Mouse (Mus musculus): ENCODE measurements around the gene Slc22a23. TPM values are rescaled to one million over a fixed set of nuclear protein-coding genes. Genes with fewer than 3 reads are reported as not detected.
"Not testable (repeated sequence)": the region's sequence is repeated elsewhere in the genome, so short reads cannot be mapped to it uniquely, and the experiment has no call there.

Slc22a23 gene
- 0.19 to 0.97 TPM in 2 of 3 replicates, not detected in the other for total RNA-seq (2017)

GRCm38 (mm10) chr13:34345128-34346085 is at the start of gene Slc22a23:
TSS of gene Slc22a23 (minus strand) at chr13:34345182.
- no peak for ATAC-seq (replicated peaks; ENCODE audit: insufficient number of reproducible peaks, low FRiP score, low TSS enrichment, poor library complexity, severe bottlenecking)

GRCm38 (mm10) chr13:34394305-34394704 is 49.3 kb upstream of the Slc22a23 start:
- ATAC-seq (replicated peaks; ENCODE audit: insufficient number of reproducible peaks, low FRiP score, low TSS enrichment, poor library complexity, severe bottlenecking) = not testable (repeated sequence)

DNA sequence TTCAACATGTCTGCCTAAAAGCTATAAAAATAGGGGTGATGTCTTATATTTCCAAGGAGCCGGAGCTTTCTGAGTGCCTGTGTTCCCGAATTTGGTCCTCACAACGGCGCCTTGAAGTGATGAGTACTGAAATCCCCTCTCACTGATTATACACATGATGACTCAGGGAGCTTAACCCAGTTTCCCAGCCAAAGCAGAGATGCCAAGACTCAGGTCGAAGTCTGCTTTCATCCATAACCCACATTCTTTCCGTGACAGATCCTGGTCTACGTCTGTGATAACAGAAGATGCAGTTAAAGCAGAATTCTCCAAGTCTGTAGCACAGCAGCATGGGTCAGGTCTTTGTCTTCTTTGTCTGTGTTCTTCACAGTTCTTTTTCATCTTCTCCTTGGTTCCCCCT is 47.4 kb upstream of the Slc22a23 start:
- no peak for ATAC-seq (replicated peaks; ENCODE audit: insufficient number of reproducible peaks, low FRiP score, low TSS enrichment, poor library complexity, severe bottlenecking)

- ATAC-seq (replicated peaks; ENCODE audit: insufficient number of reproducible peaks, low FRiP score, low TSS enrichment, poor library complexity, severe bottlenecking) = no peak
These were observed 43.2 kb upstream of the Slc22a23 start for GRCm38 (mm10) chr13:34388219-34388618.

- ATAC-seq (replicated peaks; ENCODE audit: insufficient number of reproducible peaks, low FRiP score, low TSS enrichment, poor library complexity, severe bottlenecking) = no peak
These were observed 38.4 kb upstream of the Slc22a23 start for GRCm38 (mm10) chr13:34383416-34383815.

DNA sequence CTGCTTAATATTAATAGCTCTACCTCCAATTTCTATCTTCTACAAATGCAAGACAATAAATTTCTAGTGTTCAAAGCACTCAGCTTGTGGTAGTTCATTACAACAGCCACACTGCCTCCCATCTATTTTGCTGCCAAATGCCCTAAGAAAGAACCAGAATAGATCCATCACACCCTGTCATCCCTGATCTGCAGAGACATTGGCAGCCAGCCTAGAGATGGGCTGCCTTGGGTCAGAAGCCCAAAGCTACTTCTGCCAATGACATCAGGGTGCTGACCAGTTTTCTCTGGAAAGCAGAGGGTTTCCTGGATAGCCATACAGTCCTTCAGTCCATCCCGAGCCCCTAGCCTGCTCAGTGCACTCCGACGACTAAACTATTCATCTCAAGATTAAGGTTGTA is 33.9 kb upstream of the Slc22a23 start:
- ATAC-seq (replicated peaks; ENCODE audit: insufficient number of reproducible peaks, low FRiP score, low TSS enrichment, poor library complexity, severe bottlenecking) = no peak

DNA sequence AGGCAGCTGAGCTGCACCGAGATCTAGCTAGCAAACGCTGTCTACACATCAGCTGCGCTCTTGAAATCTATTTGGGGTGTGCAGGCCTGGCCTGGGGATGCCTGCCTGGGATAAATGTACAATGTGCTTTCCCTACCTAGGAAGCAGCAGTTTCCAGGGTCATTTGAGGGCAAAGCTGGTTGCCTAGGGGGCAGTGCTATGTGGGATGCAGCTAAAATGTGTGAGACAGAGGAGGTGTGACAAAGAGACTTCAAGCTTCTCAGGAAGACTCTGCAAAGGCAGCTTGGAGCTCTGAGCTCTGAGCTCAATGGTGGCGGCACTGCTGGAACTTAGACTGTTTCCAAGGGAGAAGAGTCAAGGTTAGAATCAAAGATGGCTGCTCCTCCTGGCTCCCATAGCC is 30.2 kb upstream of the Slc22a23 start:
- ATAC-seq (replicated peaks; ENCODE audit: insufficient number of reproducible peaks, low FRiP score, low TSS enrichment, poor library complexity, severe bottlenecking) = no peak

DNA sequence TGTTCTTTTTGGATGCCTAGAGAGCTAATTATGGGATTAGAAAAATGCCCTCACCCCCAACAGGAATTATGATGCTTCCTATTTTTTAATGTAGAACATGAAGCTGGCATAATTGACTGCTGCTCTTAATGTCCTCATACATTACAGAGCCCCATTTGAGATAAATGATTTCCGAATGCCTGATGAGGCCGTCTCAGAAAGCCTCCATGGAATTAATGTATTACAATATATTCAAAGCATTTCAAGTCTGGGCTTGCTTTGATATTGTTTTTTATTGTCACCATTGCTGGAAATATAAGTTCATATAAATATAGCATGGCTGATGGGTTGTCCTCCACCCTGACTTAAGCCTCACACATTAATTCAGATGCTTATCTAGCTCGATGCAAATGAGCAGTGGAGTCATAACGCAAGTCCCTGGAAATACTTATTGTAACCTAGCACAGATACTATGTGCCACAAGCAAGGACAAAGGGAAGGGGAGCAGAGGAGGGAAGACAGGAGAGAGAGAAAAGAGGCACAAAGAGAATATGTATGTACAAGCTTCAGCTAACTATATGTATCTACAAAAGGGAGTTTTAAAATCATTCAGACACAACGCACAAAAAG is 28.0 kb upstream of the Slc22a23 start:
- no peak for ATAC-seq (replicated peaks; ENCODE audit: insufficient number of reproducible peaks, low FRiP score, low TSS enrichment, poor library complexity, severe bottlenecking)

DNA sequence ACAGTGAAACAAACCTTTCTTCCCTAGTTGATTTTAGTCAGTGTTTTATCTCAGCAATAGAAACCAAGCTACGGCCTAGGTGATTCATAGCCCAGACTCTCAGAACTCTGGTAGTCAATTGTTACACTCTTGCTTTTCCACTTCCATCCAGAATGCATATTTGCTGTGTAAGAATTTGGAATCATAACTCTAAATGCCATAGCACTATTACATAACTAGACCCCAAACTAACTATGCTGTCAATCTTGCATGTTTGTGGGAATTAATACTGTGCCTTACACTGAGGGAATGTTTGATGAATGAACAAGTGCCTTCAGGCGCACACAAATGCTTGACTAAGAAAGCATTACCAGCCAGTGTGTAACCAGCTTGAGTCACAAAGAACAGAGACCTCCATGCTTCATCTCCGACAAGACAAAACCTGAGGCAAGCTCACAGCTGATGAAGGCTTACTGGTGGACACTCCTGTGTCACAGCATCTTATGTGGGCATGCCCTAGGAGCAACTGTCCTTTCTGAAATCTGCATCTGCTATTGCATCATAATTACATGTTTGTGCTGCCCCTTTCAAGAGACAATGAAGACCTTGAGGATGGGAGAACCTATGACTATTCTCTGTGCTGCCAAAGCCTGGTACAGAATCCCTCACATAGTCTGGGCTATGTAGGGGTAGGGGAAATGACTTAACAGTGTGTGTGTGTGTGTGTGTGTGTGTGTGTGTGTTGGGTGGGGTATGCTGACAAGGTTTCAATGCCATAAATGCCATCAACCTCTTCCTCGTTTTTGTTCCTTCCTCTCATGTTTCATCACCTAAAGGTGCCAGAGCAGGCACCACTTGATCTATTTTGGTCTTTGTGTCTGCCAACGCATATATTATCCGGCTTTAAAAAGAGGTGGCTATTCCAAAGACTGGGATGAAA is 27.2 kb upstream of the Slc22a23 start:
- ATAC-seq (replicated peaks; ENCODE audit: insufficient number of reproducible peaks, low FRiP score, low TSS enrichment, poor library complexity, severe bottlenecking) = no peak

- no peak for ATAC-seq (replicated peaks; ENCODE audit: insufficient number of reproducible peaks, low FRiP score, low TSS enrichment, poor library complexity, severe bottlenecking)
These were observed 25.4 kb upstream of the Slc22a23 start for GRCm38 (mm10) chr13:34370281-34370825.

DNA sequence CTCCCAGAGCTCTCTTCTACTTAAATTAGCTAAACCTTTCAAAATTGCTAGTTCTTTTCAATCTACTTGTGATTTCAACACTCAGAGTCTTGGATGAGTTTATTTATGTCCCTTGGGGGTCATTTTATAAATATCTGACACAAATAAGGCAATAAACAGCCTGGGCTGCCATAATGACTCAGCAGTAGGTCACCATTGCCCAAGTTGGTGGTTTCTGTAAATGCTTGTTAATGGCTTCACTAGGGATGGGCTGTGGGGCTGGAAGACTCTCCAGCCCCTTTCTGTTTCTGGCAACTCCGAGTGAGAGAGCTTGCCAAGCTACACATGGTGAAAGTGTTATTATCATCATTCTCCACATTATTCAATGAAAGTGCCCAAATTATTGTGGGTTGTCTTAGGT is 20.2 kb upstream of the Slc22a23 start:
- ATAC-seq (replicated peaks; ENCODE audit: insufficient number of reproducible peaks, low FRiP score, low TSS enrichment, poor library complexity, severe bottlenecking) = no peak

- no peak for ATAC-seq (replicated peaks; ENCODE audit: insufficient number of reproducible peaks, low FRiP score, low TSS enrichment, poor library complexity, severe bottlenecking)
These were observed 10.7 kb upstream of the Slc22a23 start for GRCm38 (mm10) chr13:34355656-34356055.

GRCm38 (mm10) chr13:34354830-34355624 is 10.0 kb upstream of the Slc22a23 start:
- no peak for ATAC-seq (replicated peaks; ENCODE audit: insufficient number of reproducible peaks, low FRiP score, low TSS enrichment, poor library complexity, severe bottlenecking)

- ATAC-seq (replicated peaks; ENCODE audit: insufficient number of reproducible peaks, low FRiP score, low TSS enrichment, poor library complexity, severe bottlenecking) = no peak
These were observed 8.3 kb upstream of the Slc22a23 start for GRCm38 (mm10) chr13:34353241-34353640.

DNA sequence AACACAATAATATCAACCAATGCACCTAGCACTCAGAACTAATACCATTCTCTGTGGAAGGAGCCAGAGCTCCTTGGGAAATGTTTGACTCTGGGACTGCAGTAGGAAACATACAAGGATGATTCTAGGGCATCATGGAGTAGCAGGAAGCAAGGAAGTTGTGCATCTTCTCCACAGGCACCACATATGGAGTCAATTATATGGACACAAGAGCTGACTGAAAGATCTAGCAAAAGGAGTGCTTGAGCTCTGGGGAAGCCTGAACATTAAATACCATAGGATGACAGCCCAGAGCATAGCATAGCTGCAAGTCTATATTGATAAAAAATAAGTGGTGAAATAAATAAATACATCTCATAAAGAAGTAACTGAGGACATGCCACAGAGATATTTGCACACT is 6.5 kb upstream of the Slc22a23 start:
- no peak for ATAC-seq (replicated peaks; ENCODE audit: insufficient number of reproducible peaks, low FRiP score, low TSS enrichment, poor library complexity, severe bottlenecking)

DNA sequence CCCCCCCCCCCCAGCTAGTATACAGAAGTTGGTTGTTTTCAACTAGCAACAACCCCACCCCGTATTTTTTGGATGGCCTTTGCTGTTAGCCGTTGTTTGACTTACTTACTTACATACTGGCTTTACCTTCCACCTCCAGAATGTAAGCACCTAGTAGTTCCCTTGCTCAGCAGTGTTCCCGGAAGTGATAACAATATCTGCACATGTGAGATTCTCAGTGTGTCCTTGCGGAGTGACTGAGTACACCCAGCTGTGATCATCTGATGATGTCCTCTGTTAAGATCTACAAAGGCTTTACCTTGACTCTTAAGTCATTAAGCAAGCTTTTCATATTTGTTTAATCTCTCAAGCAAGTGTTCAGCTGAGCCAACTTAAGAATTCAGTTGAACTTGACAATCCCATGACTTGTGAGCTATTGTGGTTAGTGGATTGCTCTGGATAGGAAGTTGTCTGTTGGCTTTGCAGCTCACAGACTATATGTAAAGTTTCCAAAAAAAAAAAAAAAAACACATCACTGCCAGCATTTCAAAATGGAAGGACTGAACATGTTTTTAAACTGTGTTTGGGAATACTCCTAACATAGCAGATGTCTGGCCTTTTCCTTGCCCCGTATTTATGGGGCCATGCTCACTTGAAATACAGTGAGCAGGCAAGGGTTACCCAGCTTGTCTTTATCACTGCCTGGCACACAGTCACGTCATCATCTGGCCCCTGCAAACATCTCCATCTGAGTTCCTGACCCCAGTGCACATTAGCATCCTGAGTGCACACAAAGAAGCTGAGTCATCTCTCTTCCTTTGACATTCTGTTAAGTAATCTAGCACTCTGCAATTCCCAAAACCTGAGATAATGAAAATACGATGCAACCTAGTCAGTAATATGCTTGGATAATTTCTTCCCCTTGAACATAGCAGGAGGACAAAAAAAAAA is 3.2 kb upstream of the Slc22a23 start:
- ATAC-seq (replicated peaks; ENCODE audit: insufficient number of reproducible peaks, low FRiP score, low TSS enrichment, poor library complexity, severe bottlenecking) = no peak

- no peak for ATAC-seq (replicated peaks; ENCODE audit: insufficient number of reproducible peaks, low FRiP score, low TSS enrichment, poor library complexity, severe bottlenecking)
These were observed 1.8 kb upstream of the Slc22a23 start for GRCm38 (mm10) chr13:34346748-34347147.
